Mouse (Mus musculus) brain, embryonic 18.5 days (tissue): ENCODE results near the gene Ttll5.

Source experiments
- DNase-seq: peaks from one replicate; pipeline ENCODE4 v3.0.0-alpha.2; 2012; ENCODE audit warnings: low read depth, low spot score

The Ttll5 gene

GRCm38 (mm10) chr12:85967812-85968211 lies 143.4 kb downstream of the Ttll5 start:
- DNase-seq: no peak

- DNase-seq: no peak
Observed at GRCm38 (mm10) chr12:85968409-85968808, 143.9 kb downstream of the Ttll5 start.

GRCm38 (mm10) chr12:85969571-85969970 lies 145.1 kb downstream of the Ttll5 start:
- DNase-seq: no peak

GRCm38 (mm10) chr12:85970191-85970590 lies 145.7 kb downstream of the Ttll5 start:
- no peak for DNase-seq

GRCm38 (mm10) chr12:85970803-85971202 lies 146.3 kb downstream of the Ttll5 start:
- DNase-seq: no peak

- DNase-seq: no peak
Observed at GRCm38 (mm10) chr12:85971655-85972054, 147.2 kb downstream of the Ttll5 start.

- DNase-seq: no peak
Observed at GRCm38 (mm10) chr12:85973526-85973925, 149.1 kb downstream of the Ttll5 start.

GRCm38 (mm10) chr12:85974030-85974429 lies 149.6 kb downstream of the Ttll5 start:
- no peak for DNase-seq

GRCm38 (mm10) chr12:85979996-85980395 lies 155.5 kb downstream of the Ttll5 start:
- no peak for DNase-seq

- no peak for DNase-seq
Observed at GRCm38 (mm10) chr12:85985524-85985923, 161.1 kb downstream of the Ttll5 start.

GRCm38 (mm10) chr12:85986024-85986423 lies 161.6 kb downstream of the Ttll5 start:
- DNase-seq: no peak

- DNase-seq: no peak
Observed at GRCm38 (mm10) chr12:85986540-85987443, 162.3 kb downstream of the Ttll5 start.

GRCm38 (mm10) chr12:85987444-85987889 lies 163.0 kb downstream of the Ttll5 start:
- no peak for DNase-seq

GRCm38 (mm10) chr12:85988121-85988520 lies 163.7 kb downstream of the Ttll5 start:
- DNase-seq: no peak

- no peak for DNase-seq
Observed at GRCm38 (mm10) chr12:85988818-85989377, 164.4 kb downstream of the Ttll5 start.

GRCm38 (mm10) chr12:85992013-85992837 lies 167.8 kb downstream of the Ttll5 start:
- no peak for DNase-seq

- no peak for DNase-seq
Observed at GRCm38 (mm10) chr12:85992838-85993234, 168.4 kb downstream of the Ttll5 start.

GRCm38 (mm10) chr12:85993790-85994360 lies 169.4 kb downstream of the Ttll5 start:
- DNase-seq: no peak

GRCm38 (mm10) chr12:86000641-86001073 lies 176.2 kb downstream of the Ttll5 start:
- no peak for DNase-seq

GRCm38 (mm10) chr12:86001120-86001655 lies 176.7 kb downstream of the Ttll5 start:
- DNase-seq: no peak

- DNase-seq: no peak
Observed at GRCm38 (mm10) chr12:86004627-86005026, 180.2 kb downstream of the Ttll5 start.
